In the genomic region with DNA sequence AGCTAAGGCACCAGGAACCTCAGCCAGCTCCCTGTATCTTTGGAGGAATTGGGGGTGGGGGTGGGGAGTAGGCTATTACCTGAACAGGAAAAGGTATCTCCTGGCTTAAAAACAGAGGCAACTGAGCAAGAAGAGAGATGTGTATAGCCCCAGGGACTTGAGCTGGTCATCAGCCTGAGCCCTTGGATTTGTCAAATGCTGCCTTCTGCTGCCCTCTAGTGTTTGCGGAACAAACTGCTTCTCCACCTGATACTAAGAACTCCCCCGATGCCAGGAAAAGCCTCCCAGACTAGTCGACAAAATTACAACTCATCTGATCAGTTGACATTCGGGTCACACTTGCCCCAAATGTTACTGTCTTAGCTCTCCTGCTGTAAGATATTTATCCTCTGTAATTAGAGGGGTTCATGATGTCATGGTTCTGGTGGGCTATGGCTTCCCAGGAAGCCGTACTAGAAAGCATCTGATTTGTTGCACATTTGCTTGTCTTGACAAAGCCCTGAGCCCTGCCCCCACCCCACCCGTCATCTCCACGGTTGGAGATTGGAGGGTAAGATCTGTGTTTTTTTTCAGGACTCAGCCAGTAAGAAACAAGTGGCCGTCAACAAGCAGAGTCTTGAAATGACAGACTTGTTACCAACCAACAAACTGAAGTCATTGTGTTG, we compare ENCODE assay signal across 8 mouse cellular contexts. TPM values are rescaled to one million over a fixed set of nuclear protein-coding genes. Genes with fewer than 3 reads are reported as not detected.
DNase-seq lines count a peak whose midpoint lies in the region; ATAC-seq and TF ChIP-seq lines count a peak whose summit lies in the region.

No protein-coding gene starts in this region.

- 13% methylated on average over 8 of the region's 8 CpGs for WGBS in embryonic facial prominence, embryonic 12.5 days
- whole genome bisulfite sequencing in heart, adult 2 months = 15% methylated on average over 8 of the region's 8 CpGs
- 19% methylated on average over 8 of the region's 8 CpGs for WGBS in kidney, adult 2 months
- 18% methylated on average over 8 of the region's 8 CpGs for WGBS in limb, embryonic 11.5 days
- WGBS in midbrain, embryonic 16.5 days = 16% methylated on average over 8 of the region's 8 CpGs

- H3K36me3 ChIP-seq in embryonic facial prominence, embryonic 12.5 days = peaks cover 12% of the 10 kb centered on the region
- H3K36me3 ChIP-seq in heart, adult 2 months (ENCODE audit: control insufficient read depth, insufficient read depth, low read length) = no peaks in the 10 kb centered on the region
- H3K36me3 ChIP-seq in kidney, adult 2 months (ENCODE audit: control insufficient read depth, insufficient read depth, low read length) = no peaks in the 10 kb centered on the region
- peaks cover 6% of the 10 kb centered on the region; the same call in 1 of the 2 replicates for H3K36me3 ChIP-seq in limb, embryonic 11.5 days (ENCODE audit: control insufficient read depth, insufficient read depth, low read length)
- H3K36me3 ChIP-seq in midbrain, embryonic 16.5 days (ENCODE audit: control insufficient read depth, insufficient read depth, low read length) = no peaks in the 10 kb centered on the region

- H3K27me3 ChIP-seq in embryonic facial prominence, embryonic 12.5 days = no peaks in the 10 kb centered on the region
- H3K27me3 ChIP-seq in heart, adult 2 months (ENCODE audit: control insufficient read depth, insufficient read depth, low read length) = no peaks in the 10 kb centered on the region
- H3K27me3 ChIP-seq in kidney, adult 2 months (replicated peaks; ENCODE audit: control insufficient read depth, insufficient read depth, low read length) = no peaks in the 10 kb centered on the region
- no peaks in the 10 kb centered on the region for H3K27me3 ChIP-seq in limb, embryonic 11.5 days (ENCODE audit: control insufficient read depth, insufficient read depth, low read length)
- H3K27me3 ChIP-seq in midbrain, embryonic 16.5 days (ENCODE audit: control insufficient read depth, insufficient read depth, low read depth, low read length) = no peaks in the 10 kb centered on the region

- H3K27ac ChIP-seq in embryonic facial prominence, embryonic 12.5 days = no peak overlapping the region
- no peak overlapping the region for H3K27ac ChIP-seq in heart, adult 2 months
- no peak overlapping the region for H3K27ac ChIP-seq in kidney, adult 2 months (ENCODE audit: insufficient read depth, low read depth, low read length)
- no peak overlapping the region for H3K27ac ChIP-seq in limb, embryonic 11.5 days (replicated peaks; ENCODE audit: low read depth, low read length)
- no peak overlapping the region for H3K27ac ChIP-seq in midbrain, embryonic 16.5 days (ENCODE audit: low read length)

- no peak overlapping the region for H3K9ac ChIP-seq in embryonic facial prominence, embryonic 12.5 days
- no peak overlapping the region for H3K9ac ChIP-seq in heart, adult 2 months (ENCODE audit: low read depth, low read length)
- H3K9ac ChIP-seq in limb, embryonic 11.5 days (ENCODE audit: low read length) = no peak overlapping the region
- H3K9ac ChIP-seq in midbrain, embryonic 16.5 days (ENCODE audit: low read depth, low read length) = no peak overlapping the region

- H3K79me2 ChIP-seq in heart, adult 2 months (replicated peaks; ENCODE audit: control insufficient read depth, insufficient read depth, low read length) = no peaks in the 10 kb centered on the region

- no peak overlapping the region for H3K4me3 ChIP-seq in embryonic facial prominence, embryonic 12.5 days
- H3K4me3 ChIP-seq in heart, adult 2 months = no peak overlapping the region
- no peak overlapping the region for H3K4me3 ChIP-seq in kidney, adult 2 months (ENCODE audit: insufficient read depth, low read depth, low read length)
- H3K4me3 ChIP-seq in limb, embryonic 11.5 days (ENCODE audit: low read depth, low read length) = no peak overlapping the region
- H3K4me3 ChIP-seq in midbrain, embryonic 16.5 days (ENCODE audit: low read depth, low read length) = no peak overlapping the region

- no peaks in the 10 kb centered on the region for H3K4me1 ChIP-seq in embryonic facial prominence, embryonic 12.5 days
- H3K4me1 ChIP-seq in heart, adult 2 months (ENCODE audit: control insufficient read depth, insufficient read depth, low read length) = no peaks in the 10 kb centered on the region
- H3K4me1 ChIP-seq in kidney, adult 2 months (ENCODE audit: control insufficient read depth, insufficient read depth, low read length) = no peaks in the 10 kb centered on the region
- H3K4me1 ChIP-seq in limb, embryonic 11.5 days (ENCODE audit: control insufficient read depth, insufficient read depth, low read length) = no peaks in the 10 kb centered on the region
- peaks cover 4% of the 10 kb centered on the region; the same call in 1 of the 2 replicates for H3K4me1 ChIP-seq in midbrain, embryonic 16.5 days (ENCODE audit: control insufficient read depth, insufficient read depth, low read length)

- 0 out of 2 replicates have a peak overlapping the region, but pooled peaks have one; percentile 12 for H3K4me2 ChIP-seq in embryonic facial prominence, embryonic 12.5 days (replicated peaks)
- no peak overlapping the region for H3K4me2 ChIP-seq in limb, embryonic 11.5 days (ENCODE audit: low read depth, severe bottlenecking)
- H3K4me2 ChIP-seq in midbrain, embryonic 16.5 days (ENCODE audit: low read length) = peak overlapping the region; percentile 31

- no peak for ATAC-seq in embryonic facial prominence, embryonic 12.5 days (ENCODE audit: insufficient number of reproducible peaks, insufficient read depth, low FRiP score, low TSS enrichment)
- peak; percentile 60; the same call in 1 of the 2 replicates for ATAC-seq in limb, embryonic 11.5 days (ENCODE audit: insufficient number of reproducible peaks, low FRiP score, low TSS enrichment, low read depth)
- peak; percentile 70 for ATAC-seq in midbrain, embryonic 16.5 days

- DNase-seq in 416B (ENCODE audit: low read depth) = peak; percentile 79
- peak; percentile 70 for DNase-seq in adrenal gland, postnatal 25 days
- peak; percentile 73 to 81 for DNase-seq in heart, adult 2 months
- DNase-seq in kidney, adult 2 months = peak; percentile 80
- peak; percentile 89 for DNase-seq in limb, embryonic 11.5 days (ENCODE audit: low spot score)
- DNase-seq in spleen, postnatal 10 days (ENCODE audit: low spot score in 2 of 2) = peak; percentile 27 to 72

- peak; percentile 89 for TF ChIP-seq CTCF in heart, adult 2 months (IDR thresholded peaks at IDR 0.05)
- TF ChIP-seq CTCF in kidney, adult 2 months (conservative IDR thresholded peaks at IDR 0.05; ENCODE audit: insufficient read depth, insufficient read length, low read depth, low read length) = peak; percentile 93

- H3K9me3 ChIP-seq in embryonic facial prominence, embryonic 12.5 days = no peaks in the 10 kb centered on the region
- no peaks in the 10 kb centered on the region; the same call in 1 of the 2 replicates for H3K9me3 ChIP-seq in limb, embryonic 11.5 days (ENCODE audit: control insufficient read depth, low read length)
- H3K9me3 ChIP-seq in midbrain, embryonic 16.5 days (replicated peaks; ENCODE audit: control insufficient read depth, low read length, poor library complexity, severe bottlenecking) = no peaks in the 10 kb centered on the region

- TF ChIP-seq POLR2A in heart, adult 2 months (IDR thresholded peaks at IDR 0.05; ENCODE audit: insufficient read depth, low read depth, low read length) = no peak
- TF ChIP-seq POLR2A in kidney, adult 2 months (IDR thresholded peaks at IDR 0.05; ENCODE audit: low read depth, low read length) = no peak

- intact Hi-C loops in heart, adult 2 months (cut with DNase I) = loop anchor here (5.0 to 10.0 kb wide), 4 partner anchors 164 to 901 kb away; no protein-coding TSS in a partner anchor

- TF ChIP-seq EP300 in heart, adult 2 months (IDR thresholded peaks at IDR 0.05; ENCODE audit: insufficient read depth, low read depth, low read length) = peak; percentile 81

RNA-seq across cellular contexts. Expression of a gene that starts 19.7 kb away (rescaled TPM):
- total RNA-seq in adrenal gland, postnatal 25 days (2021) = 66.1 and 78.0 TPM in 2 replicates
- 74.9 and 88.8 TPM in 2 replicates for polyA plus RNA-seq in embryonic facial prominence, embryonic 12.5 days (2016; fragmentation: Nextera tagmentation; extraction: Ambion mirVana)
- total RNA-seq in heart, adult 2 months (2021) = 10 to 100 TPM; 61.0 to 67.5 TPM
- polyA plus RNA-seq in heart, adult 2 months (2012; rRNA removed) = 8.6 and 13.1 TPM in 2 replicates
- 9.0 and 12.8 TPM in 2 replicates for polyA plus RNA-seq in kidney, adult 2 months (2012; rRNA removed)
- 112 and 114 TPM in 2 replicates for polyA plus RNA-seq in limb, embryonic 11.5 days (2014; fragmentation: Nextera tagmentation; extraction: Ambion mirVana)
- 49.7 and 50.2 TPM in 2 replicates for polyA plus RNA-seq in midbrain, embryonic 16.5 days (2015; fragmentation: Nextera tagmentation; extraction: Ambion mirVana)

RNA-seq across cellular contexts. Expression of a gene that starts 58.9 kb away (rescaled TPM):
- 13.1 and 14.0 TPM in 2 replicates for total RNA-seq in adrenal gland, postnatal 25 days (2021)
- polyA plus RNA-seq in embryonic facial prominence, embryonic 12.5 days (2016; fragmentation: Nextera tagmentation; extraction: Ambion mirVana) = 22.8 and 24.2 TPM in 2 replicates
- total RNA-seq in heart, adult 2 months (2021) = 10 to 100 TPM; 14.6 to 17.1 TPM
- 13.7 and 18.7 TPM in 2 replicates for polyA plus RNA-seq in heart, adult 2 months (2012; rRNA removed)
- polyA plus RNA-seq in kidney, adult 2 months (2012; rRNA removed) = 69.0 and 78.8 TPM in 2 replicates
- polyA plus RNA-seq in limb, embryonic 11.5 days (2014; fragmentation: Nextera tagmentation; extraction: Ambion mirVana) = 8.5 and 8.9 TPM in 2 replicates
- polyA plus RNA-seq in midbrain, embryonic 16.5 days (2015; fragmentation: Nextera tagmentation; extraction: Ambion mirVana) = 4.3 and 4.5 TPM in 2 replicates
